Comparison of ENCODE assay signal across 9 mouse cellular contexts in the genomic region with DNA sequence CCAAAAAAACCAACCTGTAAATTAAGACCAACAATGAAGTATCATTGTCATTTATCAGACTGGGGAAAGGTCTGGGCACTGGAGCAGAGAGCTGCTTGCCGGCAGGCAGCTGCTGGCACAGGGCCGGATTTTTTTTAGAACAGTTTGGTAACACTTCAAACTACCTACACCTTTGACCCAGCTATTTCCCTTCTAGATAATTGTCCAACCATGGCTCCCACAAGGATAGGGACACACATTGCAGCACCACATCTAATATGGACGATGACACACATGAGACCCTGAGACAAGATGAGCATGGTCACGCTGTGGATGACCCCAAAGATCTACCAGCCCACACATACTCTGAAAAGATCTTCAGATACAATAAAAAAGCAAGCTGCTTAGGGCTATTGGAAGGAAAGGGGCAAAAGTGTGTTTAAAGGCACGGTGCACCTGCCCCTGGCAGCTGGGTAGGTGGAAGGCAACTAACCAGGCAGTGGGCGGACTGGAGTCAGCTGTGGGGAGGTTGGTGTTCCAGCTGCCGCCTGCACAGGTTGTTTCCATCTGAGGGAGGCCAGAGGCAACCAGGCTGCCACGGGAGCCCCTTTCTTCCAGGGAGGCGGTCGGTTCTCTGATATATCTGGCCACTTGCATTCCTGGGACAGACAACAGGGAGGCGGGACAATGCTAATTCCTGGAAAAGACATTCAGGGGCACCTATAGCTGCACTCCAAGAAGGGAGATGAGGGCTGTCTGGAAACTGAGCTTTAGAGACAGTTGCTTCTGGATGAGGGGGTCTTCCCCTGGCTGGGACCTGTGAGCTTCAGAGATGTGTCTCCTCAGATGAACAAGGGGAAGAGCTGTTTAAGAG. TPM values are rescaled to one million over a fixed set of nuclear protein-coding genes. Genes with fewer than 3 reads are reported as not detected.
A peak's percentile ranks its signal among the peaks of the same experiment; 100 is the strongest.
DNase-seq lines count a peak whose midpoint lies in the region; ATAC-seq lines count a peak whose summit lies in the region.
"Had no signal": no experiment of that assay in that cellular context is flagged by ENCODE, and none has a peak within 500 bp of the region (broad histone marks: within the 10 kb centered on the region; RNA-seq: fewer than 3 reads in every experiment).

No protein-coding gene starts in this region.

- H3K36me3 ChIP-seq in heart, embryonic 14.5 days (ENCODE audit: control insufficient read depth, insufficient read depth, low read length), result peaks cover 1% of the 10 kb centered on the region
- no peaks in the 10 kb centered on the region for H3K36me3 ChIP-seq in liver, embryonic 16.5 days (ENCODE audit: control insufficient read depth, insufficient read depth)

- 39% methylated on average over 11 of the region's 11 CpGs for WGBS in heart, embryonic 14.5 days
- 67% methylated on average over 11 of the region's 11 CpGs for WGBS in liver, embryonic 16.5 days (ENCODE audit: insufficient replicate concordance)

- peak; percentile 66 for DNase-seq in testis, postnatal 10 days (ENCODE audit: low spot score)
- no peak for DNase-seq in testis, postnatal 14 days (ENCODE audit: low spot score)
- peak; percentile 52 for DNase-seq in thymus, postnatal 4 days
- no peak for DNase-seq in right cerebral cortex, postnatal 10 days (ENCODE audit: low spot score in 2 of 2)
- no peak for DNase-seq in embryo, embryonic 10.5 days (ENCODE audit: low spot score)
- DNase-seq: left cerebral cortex, postnatal 4 days had no signal

- H3K9ac ChIP-seq in heart, embryonic 14.5 days (ENCODE audit: low read length), result 0 out of 2 replicates have a peak overlapping the region, but pooled peaks have one; percentile 10
- H3K9ac ChIP-seq in liver, embryonic 16.5 days (ENCODE audit: low read depth, low read length), result no peak overlapping the region

- no peak overlapping the region for H3K4me2 ChIP-seq in heart, embryonic 14.5 days (ENCODE audit: low read length)
- no peak overlapping the region for H3K4me2 ChIP-seq in liver, embryonic 16.5 days (ENCODE audit: low read depth, low read length)

- no peaks in the 10 kb centered on the region for H3K27me3 ChIP-seq in heart, embryonic 14.5 days (ENCODE audit: control insufficient read depth, insufficient read depth, low read length)
- H3K27me3 ChIP-seq in liver, embryonic 16.5 days (ENCODE audit: control insufficient read depth, insufficient read depth, low read depth, low read length), result no peaks in the 10 kb centered on the region

- no peak overlapping the region for H3K4me3 ChIP-seq in heart, embryonic 14.5 days (ENCODE audit: control insufficient read depth in 1 of 2, insufficient read depth in 1 of 2, low read depth in 1 of 2, low read length in 2 of 2)
- H3K4me3 ChIP-seq in liver, embryonic 16.5 days (ENCODE audit: low read depth, low read length), result no peak overlapping the region

- H3K9me3 ChIP-seq in heart, embryonic 14.5 days (ENCODE audit: control insufficient read depth, low read length), result no peaks in the 10 kb centered on the region
- H3K9me3 ChIP-seq in liver, embryonic 16.5 days (replicated peaks; ENCODE audit: control insufficient read depth, low read length), result no peaks in the 10 kb centered on the region

- no peak for ATAC-seq in heart, embryonic 14.5 days (ENCODE audit: insufficient number of reproducible peaks, insufficient read depth, low FRiP score, low read depth)
- ATAC-seq in liver, embryonic 16.5 days (ENCODE audit: low read depth), result peak; percentile 55
- ATAC-seq in activated CD4-positive, CD25-positive, alpha-beta regulatory T cell, adult 4 months, result no peak

- peaks cover 10 to 20% of the 10 kb centered on the region in 2 experiments; a peak in 3 of 4 replicates for H3K4me1 ChIP-seq in heart, embryonic 14.5 days (ENCODE audit: control insufficient read depth in 2 of 2, insufficient read depth in 2 of 2, low read length in 2 of 2)
- peaks cover 26% of the 10 kb centered on the region for H3K4me1 ChIP-seq in liver, embryonic 16.5 days (ENCODE audit: control insufficient read depth, low read depth, low read length)

- no peak overlapping the region for H3K27ac ChIP-seq in heart, embryonic 14.5 days (replicated peaks in 1 of 2; ENCODE audit: control insufficient read depth in 1 of 2, insufficient read depth in 1 of 2, low read depth in 2 of 2, low read length in 2 of 2)
- no peak overlapping the region for H3K27ac ChIP-seq in liver, embryonic 16.5 days (ENCODE audit: low read length)

RNA-seq across cellular contexts. Expression of gene Fasn, which starts 28.0 kb away (rescaled TPM):
- 29.6 and 32.0 TPM in 2 replicates for polyA plus RNA-seq in heart, embryonic 14.5 days (2014; fragmentation: Nextera tagmentation; extraction: Ambion mirVana)
- polyA plus RNA-seq in liver, embryonic 16.5 days (2015; fragmentation: Nextera tagmentation; extraction: Ambion mirVana), result 20.3 and 24.2 TPM in 2 replicates
- 10 to 100 TPM; 28.8 to 40.3 TPM for polyA plus RNA-seq in activated CD4-positive, CD25-positive, alpha-beta regulatory T cell, adult 4 months (2017; shearing (Covaris generic))

RNA-seq across cellular contexts. Expression of gene Dus1l, which starts 56.1 kb away (rescaled TPM):
- 43.6 and 44.5 TPM in 2 replicates for polyA plus RNA-seq in heart, embryonic 14.5 days (2014; fragmentation: Nextera tagmentation; extraction: Ambion mirVana)
- polyA plus RNA-seq in liver, embryonic 16.5 days (2015; fragmentation: Nextera tagmentation; extraction: Ambion mirVana), result 51.4 and 51.6 TPM in 2 replicates
- polyA plus RNA-seq in activated CD4-positive, CD25-positive, alpha-beta regulatory T cell, adult 4 months (2017; shearing (Covaris generic)), result 10 to 100 TPM; 30.9 to 31.9 TPM

Comparison
In these comparisons a context has a peak if more than half of its experiments do, and no peak if none do; other contexts are left out.
1. DNase-seq: peak in testis, postnatal 10 days (single experiment) and thymus, postnatal 4 days (single experiment); none in testis, postnatal 14 days (single experiment), right cerebral cortex, postnatal 10 days (0 of 2) and embryo, embryonic 10.5 days (single experiment).